Comparison of ENCODE assay signal across 8 mouse cellular contexts in genomic region chr3:90323119-90323518, GRCm38 (mm10). TPM values are rescaled to one million over a fixed set of nuclear protein-coding genes. Genes with fewer than 3 reads are reported as not detected.
DNase-seq lines count a peak whose midpoint lies in the region; ATAC-seq lines count a peak whose summit lies in the region.

No protein-coding gene starts in this region.

- peak overlapping the region; percentile 96 for H3K27ac ChIP-seq in hindbrain, embryonic 14.5 days

- H3K9me3 ChIP-seq in hindbrain, embryonic 14.5 days (ENCODE audit: control insufficient read depth, low read length), result no peaks in the 10 kb centered on the region

- WGBS in hindbrain, embryonic 14.5 days, result 12% methylated on average over 5 of the region's 5 CpGs

- no peaks in the 10 kb centered on the region for H3K27me3 ChIP-seq in hindbrain, embryonic 14.5 days (ENCODE audit: control insufficient read depth, insufficient read depth, low read length)

- peaks cover 20% of the 10 kb centered on the region for H3K4me1 ChIP-seq in hindbrain, embryonic 14.5 days (replicated peaks; ENCODE audit: control insufficient read depth, insufficient read depth, low read length)

- no peaks in the 10 kb centered on the region for H3K36me3 ChIP-seq in hindbrain, embryonic 14.5 days (replicated peaks; ENCODE audit: control insufficient read depth, insufficient read depth)

- H3K4me3 ChIP-seq in hindbrain, embryonic 14.5 days (replicated peaks; ENCODE audit: low read length), result no peak overlapping the region

- DNase-seq in T-cell, adult 2 months (ENCODE audit: low spot score), result peak; percentile 70
- DNase-seq in cerebellum, adult 8-10 months, result peak; percentile 58
- peak; percentile 33 to 58 for DNase-seq in frontal cortex, postnatal 25 days (ENCODE audit: low spot score in 2 of 2)
- peak; percentile 94 for DNase-seq in hindbrain, embryonic 14.5 days (ENCODE audit: low spot score)
- DNase-seq in layer of hippocampus, postnatal 10 days (ENCODE audit: low spot score in 2 of 2), result peak; percentile 59 to 73
- peak; percentile 86 for DNase-seq in lung, postnatal 14 days
- DNase-seq in right cerebral cortex, postnatal 10 days (ENCODE audit: low spot score in 2 of 2), result peak; percentile 89 to 90

- peak overlapping the region; percentile 61 for H3K9ac ChIP-seq in hindbrain, embryonic 14.5 days

- peak overlapping the region; percentile 54 for H3K4me2 ChIP-seq in hindbrain, embryonic 14.5 days (replicated peaks)

- ATAC-seq in hindbrain, embryonic 14.5 days (ENCODE audit: low FRiP score), result peak; percentile 94
- no peak for ATAC-seq in megakaryocyte, adult 5-6 weeks (ENCODE audit: poor library complexity, severe bottlenecking)

RNA-seq across cellular contexts. Expression of gene Gatad2b, which starts 30.1 kb away (rescaled TPM):
- polyA plus RNA-seq in hindbrain, embryonic 14.5 days (2014; fragmentation: Nextera tagmentation; extraction: Ambion mirVana), result 12.3 and 14.7 TPM in 2 replicates
- total RNA-seq in layer of hippocampus, postnatal 10 days (2021), result 10 to 100 TPM; 79.6 to 94.1 TPM
- 91.6 and 110 TPM in 2 replicates for total RNA-seq in megakaryocyte, adult 5-6 weeks (2015)
- 25.3 and 33.5 TPM in 2 replicates for total RNA-seq in megakaryocyte, adult 5-6 weeks (2017)

RNA-seq across cellular contexts. Expression of gene Dennd4b, which starts 58.1 kb away (rescaled TPM):
- polyA plus RNA-seq in hindbrain, embryonic 14.5 days (2014; fragmentation: Nextera tagmentation; extraction: Ambion mirVana), result 7.1 and 8.9 TPM in 2 replicates
- total RNA-seq in layer of hippocampus, postnatal 10 days (2021), result 10 to 100 TPM; 23.1 to 28.8 TPM
- total RNA-seq in megakaryocyte, adult 5-6 weeks (2015), result 30.8 and 38.1 TPM in 2 replicates
- total RNA-seq in megakaryocyte, adult 5-6 weeks (2017), result 20.0 and 21.2 TPM in 2 replicates
